Mouse (Mus musculus) fat pad, adult 2 months (tissue): Measurements from ENCODE around the gene Gm21985.
"Not testable (repeated sequence)": the region's sequence is repeated elsewhere in the genome, so short reads cannot be mapped to it uniquely, and the experiment has no call there.

Source experiments
- DNase-seq: peaks from one replicate; pipeline ENCODE4 v3.0.0-alpha.2; 2011; ENCODE audit warnings: low read depth, low spot score; ENCODE audit errors: extremely low read depth

Gm21985 gene

DNA sequence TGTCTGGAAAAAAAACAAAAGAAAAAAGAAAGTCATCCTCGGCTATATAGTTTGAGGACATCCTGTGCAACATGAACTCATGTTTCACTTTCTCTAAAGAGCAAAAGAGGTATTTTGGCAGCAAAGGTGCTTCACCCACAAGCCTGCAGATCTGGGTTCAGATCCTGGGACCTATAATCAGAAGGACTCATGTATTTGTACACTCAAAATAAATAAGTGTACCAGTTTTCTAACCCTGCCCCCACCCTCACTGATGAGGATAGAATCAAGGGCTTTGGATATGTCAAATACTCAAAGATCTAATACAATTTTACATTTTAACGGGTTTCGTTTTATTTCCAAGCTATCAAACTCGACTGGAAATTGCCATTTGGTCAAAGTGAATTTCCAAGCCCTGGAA is 1.8 kb upstream of the Gm21985 start:
- DNase-seq: no peak

DNA sequence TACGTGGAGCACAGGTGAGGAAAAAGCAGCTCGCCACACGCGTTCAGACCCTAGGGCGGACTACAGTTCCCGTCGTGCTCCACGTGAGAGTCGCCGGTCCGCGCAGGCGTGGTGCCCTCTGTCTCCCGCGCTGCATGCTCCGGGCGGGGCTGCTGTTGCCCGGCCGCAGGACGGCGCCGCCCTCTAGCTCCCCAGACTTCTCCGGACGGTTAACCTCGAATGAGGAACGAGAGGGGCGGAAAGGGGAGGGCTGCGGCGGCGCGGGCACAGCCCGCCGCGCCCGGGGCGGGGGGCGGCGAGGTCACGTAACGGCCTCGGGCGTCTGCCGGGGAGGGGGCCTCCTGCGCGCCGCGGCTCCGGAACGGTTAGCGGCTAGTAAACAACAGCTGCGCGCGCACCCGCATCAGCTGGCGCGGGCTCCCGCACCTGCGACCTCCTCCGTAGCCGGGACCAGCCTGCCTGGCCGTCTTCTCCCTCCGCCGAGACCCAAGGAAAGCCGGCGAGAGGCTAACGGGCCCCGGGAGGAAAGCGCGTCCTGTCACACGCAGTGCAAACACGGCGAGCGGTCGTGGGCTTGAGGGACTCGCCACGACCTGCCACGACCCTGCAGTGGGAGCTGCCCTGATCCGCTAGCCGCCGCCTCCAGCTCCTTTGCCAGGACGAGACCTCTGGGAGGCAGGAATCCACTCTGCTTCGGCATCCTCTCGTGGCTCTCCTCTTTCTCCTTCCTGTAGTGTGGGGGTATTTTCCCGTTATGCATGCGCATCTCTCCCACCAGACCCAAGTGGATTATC is 469 bp upstream of the Gm21985 start, which contains the start of gene Slc12a6:
TSS of gene Slc12a6 (plus strand) at position 378 of the 794 bp plus-strand sequence.
- no peak for DNase-seq

DNA sequence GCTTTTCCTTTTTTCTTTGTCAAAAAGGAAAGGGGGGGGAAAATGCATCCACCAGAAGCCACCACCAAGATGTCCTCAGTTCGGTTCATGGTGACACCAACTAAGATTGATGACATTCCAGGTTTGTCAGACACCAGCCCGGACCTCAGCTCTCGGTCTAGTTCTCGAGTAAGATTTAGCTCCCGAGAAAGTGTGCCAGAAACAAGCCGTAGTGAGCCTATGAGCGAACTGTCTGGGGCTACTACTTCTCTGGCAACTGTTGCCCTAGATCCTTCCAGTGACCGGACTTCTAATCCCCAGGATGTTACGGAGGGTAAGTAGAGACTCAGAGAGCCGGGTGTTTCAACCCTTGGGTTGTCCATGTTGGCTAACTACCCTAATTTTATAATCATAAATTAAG is 666 bp downstream of the Gm21985 start:
- DNase-seq: no peak

DNA sequence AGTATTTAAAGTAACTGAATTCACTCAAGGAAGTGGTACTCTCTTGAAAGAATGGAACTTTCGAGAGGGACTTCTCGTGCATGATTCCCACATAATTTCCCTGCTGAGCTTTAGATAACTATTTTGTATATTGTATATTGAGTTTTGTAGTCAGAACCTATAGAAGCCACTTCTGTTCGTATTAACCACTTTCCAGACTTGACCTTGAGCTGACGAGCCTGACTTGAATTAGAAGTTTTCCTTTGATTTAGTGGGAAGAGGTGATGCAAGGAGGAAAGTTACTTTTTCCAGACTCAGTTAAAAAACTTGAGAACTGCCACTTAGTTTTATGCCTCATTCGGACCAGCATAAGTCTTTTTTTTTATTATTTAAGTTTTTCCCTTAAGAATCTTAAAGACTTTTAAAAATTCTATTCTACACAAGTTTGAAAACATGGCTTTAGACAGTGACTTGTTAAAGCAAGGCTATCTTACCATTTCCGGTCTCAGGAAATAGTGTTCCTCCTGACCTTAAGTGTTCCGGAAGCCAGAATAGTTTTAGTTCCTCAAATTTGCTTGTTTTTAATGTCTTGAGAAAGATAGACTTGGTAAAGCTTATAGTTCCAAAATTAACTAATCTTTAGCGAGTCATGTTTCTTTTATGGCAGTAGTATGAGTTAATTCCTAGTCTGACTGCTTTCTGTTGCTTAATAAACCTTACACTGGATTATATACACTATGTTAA is 1.6 kb downstream of the Gm21985 start:
- no peak for DNase-seq

DNA sequence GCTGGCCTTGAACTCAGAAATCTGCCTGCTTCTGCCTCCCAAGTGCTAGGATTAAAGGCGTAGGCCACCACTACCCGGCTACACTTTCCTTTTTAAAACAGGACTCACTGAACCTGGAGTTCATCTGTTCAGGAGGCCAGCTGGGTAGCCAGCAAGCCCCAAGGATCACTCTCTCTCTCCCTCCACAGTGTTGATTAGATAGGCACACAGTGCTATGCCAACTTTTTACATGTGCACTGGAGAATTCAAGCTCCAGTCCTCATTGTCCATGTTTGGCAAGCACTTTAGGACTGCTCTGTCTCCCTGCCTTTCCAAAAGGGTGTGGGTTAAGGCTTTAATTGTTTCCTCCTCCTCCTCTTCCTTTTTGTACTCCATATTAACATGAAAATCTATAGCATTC is 3.9 kb downstream of the Gm21985 start:
- DNase-seq: no peak

DNA sequence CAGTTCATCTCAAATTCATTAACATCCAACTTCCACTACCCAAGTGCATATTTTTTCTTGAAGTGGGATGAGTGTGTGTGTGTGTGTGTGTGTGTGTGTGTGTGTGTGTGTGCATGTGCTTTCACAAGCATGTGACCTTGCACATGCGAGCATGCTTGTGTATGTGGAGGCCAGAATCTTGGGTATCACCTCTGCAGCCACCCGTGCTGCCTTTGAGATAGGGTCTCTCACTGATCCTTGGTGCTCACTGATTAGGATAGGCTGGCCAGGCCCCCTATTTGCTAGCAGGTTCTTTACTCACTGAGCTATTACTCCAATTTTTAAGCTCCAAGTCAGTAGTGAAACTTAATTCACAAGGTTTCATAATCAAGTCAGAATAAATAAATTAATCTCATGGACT is 6.8 kb downstream of the Gm21985 start:
- no peak for DNase-seq

DNA sequence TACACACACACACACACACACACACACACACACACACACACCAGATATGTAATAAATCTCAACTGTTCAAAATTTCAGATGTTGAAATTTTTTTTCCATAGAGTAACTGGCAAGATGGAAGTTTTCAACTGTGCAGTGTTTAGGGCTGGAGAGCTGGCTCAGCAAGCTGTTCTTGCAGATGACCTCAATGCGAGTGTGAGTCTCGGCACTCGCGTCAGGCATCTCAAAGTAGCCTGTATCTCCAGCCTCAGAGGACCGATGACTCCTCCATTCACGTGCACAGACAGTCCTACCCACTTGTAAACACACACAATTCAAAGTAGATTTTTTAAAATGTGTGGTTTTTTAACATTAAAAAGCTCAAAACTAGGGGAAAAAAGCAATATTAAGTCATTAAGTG is 7.4 kb downstream of the Gm21985 start:
- no peak for DNase-seq

DNA sequence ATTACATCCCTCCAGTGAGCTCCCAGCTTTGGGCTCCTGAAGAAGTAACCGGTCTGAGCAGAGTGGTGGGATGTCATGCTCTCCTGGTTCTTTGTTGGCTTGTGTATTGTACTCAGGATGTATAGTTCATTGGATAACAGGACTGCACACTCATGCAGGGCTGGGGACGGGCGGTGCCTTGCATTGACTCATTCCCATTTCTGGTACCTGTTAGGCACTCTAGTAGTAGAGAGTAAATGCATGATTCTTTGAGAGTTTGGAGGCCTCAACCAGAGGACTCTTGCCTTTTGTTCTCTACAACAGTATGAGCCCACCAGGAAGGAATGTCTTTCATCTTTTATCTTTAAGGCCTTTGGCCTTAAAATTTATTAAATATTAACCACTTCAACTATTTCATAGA is 10.8 kb downstream of the Gm21985 start:
- no peak for DNase-seq

DNA sequence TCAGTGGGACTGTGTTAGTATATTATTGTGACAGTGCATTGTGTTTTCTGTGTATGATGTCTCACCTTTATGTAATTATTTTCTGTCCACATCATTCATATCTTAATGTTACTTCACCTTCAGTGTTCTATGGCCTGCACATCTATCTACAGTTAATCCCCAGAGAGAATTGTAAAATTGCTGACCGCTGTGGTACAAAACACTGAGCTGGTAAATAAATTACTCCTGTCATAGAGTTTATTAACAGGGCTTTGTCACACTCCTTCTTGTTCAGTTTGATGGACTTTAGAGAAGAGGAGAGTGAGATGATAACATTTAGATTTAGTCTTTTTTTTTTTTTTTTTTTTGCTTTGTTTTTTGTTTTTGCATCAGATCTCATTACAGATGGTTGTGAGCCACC is 16.7 kb downstream of the Gm21985 start:
- no peak for DNase-seq

DNA sequence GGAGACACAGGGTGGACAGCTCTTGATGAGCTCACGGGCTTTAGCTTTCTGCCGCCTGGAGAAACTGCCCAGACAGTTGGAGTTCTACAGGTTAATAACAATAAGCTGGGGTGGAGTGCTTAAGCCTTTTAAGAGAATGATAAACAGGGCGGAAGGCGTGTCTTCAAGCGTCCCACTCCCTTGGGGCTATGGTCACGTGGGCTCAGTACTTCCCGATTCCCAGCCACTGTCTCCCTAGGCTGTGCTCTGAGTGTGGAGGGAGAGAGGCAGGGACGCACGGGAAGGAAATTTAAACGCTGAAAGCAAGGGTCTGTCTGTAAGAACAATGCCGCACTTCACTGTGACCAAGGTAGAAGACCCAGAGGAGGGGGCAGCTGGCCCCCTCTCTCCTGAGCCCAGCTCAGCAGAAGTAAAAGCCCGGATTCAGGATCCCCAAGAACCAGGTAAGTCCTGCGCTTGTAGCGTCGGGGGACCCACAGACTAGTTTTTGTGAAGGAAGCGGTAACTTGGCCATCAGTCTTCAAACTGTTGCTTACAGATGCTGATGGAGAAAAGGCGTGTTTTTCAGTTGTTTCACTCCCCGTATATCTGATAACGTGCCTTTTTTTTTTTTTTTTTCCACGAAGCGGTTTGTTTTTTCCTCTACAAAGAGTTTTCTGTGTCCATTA is 18.4 kb downstream of the Gm21985 start:
- DNase-seq: no peak

DNA sequence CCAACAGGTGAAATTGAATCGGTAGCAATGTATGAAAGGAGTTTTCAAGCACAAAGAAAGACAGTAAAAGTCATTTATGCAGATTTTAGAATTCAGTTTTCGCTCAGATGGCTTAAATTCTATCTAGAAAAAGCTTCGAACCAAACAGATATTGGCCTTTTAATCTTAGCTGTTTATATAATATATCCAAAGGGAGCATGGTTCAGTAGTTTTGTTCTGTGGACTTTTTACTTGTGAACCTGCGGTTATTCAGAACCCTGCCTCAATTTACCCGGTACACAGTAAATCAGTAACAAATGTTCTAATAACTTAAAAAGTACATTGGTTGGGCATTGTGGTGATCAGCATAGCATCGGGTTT is 18.9 kb downstream of the Gm21985 start:
- no peak for DNase-seq

DNA sequence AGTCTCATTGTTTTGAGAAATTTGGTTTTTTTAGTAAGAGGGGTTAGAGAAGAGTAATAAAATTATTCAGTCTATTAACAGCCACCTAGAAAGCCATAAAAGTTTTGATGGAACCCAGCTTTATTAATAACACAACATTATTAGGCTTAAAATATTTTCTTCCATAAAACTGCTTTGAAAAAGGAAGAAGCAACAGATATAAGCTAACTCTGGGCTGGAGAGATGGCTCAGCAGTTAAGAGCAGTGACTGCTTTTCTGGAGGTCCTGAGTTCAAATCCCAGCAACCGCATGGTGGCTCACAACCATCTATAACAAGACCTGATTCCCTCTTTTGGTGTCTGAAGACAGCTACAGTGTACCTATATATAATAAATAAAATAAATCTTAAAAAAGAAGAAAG is 19.9 kb downstream of the Gm21985 start:
- DNase-seq: not testable (repeated sequence)

DNA sequence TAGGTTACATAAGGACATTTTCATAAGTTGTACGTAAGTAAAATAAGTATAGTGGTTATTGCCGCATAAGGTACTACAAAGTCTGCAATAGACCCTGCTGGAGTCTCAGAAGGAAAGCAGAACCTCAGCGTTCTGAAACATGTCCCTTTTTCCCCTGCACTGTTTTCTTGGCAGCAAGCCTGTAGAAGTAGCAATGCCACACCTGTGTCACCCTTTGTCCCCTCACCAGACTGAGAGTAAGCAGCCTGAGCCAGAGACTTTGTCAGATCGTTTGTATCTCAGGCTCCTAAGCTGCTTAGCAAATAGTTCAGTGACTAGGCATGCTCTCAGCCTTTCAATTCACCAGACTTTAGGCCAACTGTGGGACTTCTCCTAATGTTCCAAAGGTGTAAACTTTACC is 20.9 kb downstream of the Gm21985 start:
- no peak for DNase-seq

DNA sequence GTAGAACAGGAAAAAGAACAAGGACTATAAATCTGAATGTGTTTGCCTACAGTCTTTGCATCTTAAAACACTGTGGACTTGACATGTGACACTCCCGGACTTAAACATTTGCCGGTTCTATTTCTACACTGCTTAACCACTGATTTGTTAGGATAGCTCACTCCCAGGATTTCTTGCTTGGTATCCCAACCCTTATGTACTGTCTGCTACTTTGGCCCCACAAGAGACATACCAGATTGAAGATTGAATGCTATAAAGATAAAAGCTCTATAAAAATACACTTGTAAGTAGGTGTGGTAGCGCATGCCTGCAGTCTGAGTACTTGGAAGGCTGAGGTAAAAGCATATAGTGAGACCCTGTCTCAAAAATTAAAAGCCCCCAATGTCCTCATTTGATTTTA is 23.4 kb downstream of the Gm21985 start:
- no peak for DNase-seq

DNA sequence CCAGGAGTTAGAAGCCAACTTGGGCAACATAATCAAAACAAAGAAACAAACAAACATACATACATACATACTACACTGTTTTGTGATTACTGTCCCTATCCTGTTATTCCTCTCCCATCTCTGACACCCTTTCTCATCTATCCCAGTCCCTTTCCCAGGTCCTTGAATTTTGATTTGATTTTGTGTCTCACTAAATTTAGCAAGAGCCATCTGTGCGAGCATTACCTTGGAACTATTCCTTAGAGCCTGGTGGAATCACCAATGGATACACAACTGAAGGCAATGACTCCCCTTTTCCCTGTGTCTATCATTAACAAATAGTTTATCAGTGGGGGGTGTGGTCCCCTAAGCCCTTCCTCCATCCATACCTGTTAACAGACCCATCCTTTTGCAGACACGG is 26.7 kb downstream of the Gm21985 start:
- DNase-seq: no peak

DNA sequence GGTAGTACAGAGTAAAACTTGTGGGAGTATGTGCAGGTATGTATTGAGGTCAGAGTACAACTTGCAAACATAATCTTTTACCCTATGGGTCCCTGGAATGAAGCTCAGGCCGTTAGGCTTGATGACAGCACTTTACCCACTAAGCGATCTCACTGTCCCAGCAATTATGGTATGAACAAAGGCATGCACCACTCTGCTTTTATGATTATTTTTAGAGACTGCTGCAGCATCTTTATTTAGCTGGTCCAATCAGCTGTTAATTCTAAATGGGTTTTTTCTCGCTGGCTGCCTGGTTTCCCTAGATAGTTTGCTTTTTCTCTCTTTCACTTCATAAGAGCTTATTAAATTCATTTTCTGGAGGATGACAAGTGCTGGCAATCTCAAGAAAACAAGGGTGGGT is 30.1 kb downstream of the Gm21985 start:
- DNase-seq: no peak

DNA sequence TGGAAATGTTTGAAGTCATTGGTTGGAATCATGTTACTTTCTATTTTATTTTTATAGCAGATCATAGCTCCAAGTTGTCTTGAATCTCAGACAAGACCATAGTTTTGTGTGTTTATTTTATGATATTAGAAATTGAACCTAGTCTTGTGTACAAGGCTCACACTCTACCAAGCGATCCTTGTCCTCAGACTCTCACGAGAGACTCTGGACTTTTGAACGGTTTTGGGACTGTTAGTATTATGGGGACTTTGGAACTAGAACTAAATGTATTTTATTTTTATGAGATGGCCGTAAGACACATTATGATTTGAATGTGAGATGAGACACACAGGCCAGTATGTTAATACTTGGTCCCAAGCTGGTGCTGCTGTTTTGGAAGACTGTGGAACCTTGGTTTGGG is 32.1 kb downstream of the Gm21985 start:
- no peak for DNase-seq

DNA sequence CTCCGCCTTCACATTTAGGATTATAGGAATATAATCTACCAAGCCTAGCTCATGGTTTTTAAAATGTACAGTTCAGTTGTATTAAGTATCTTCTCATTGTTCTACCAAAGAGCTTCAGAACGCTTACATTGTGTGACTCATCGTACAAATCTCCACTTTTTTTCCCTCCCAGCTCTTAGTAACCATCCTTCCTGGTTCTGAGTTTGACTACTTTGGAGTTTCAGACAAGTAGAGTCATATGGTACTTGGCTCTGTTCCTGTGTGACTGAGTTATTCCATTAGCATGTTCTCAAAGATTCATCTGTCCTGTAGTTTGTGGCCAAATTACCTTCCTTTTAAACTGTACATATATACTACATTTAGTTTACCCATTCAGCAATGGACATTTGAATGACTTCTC is 42.6 kb downstream of the Gm21985 start:
- no peak for DNase-seq

DNA sequence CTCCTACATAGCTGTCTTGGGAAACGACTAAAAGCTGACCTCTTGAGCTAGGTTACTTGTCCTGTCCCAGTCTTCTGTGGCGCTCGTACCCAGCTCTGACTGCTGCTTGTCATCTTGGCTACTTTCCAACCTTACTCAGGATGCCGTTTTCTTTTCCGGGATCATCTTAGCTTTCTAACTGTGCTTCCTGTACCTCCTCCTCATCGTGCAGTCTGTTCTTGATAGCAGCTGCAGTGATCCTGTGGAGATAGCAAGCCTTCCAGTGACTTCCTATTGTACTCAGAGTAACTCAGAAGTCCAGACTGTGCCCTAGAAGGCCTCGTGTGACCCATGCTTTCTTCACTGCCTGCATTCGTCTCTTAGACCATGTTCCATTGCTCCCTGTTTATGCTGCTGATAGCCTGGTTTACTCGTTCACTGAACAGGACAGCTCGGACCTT is 43.1 kb downstream of the Gm21985 start:
- DNase-seq: no peak

DNA sequence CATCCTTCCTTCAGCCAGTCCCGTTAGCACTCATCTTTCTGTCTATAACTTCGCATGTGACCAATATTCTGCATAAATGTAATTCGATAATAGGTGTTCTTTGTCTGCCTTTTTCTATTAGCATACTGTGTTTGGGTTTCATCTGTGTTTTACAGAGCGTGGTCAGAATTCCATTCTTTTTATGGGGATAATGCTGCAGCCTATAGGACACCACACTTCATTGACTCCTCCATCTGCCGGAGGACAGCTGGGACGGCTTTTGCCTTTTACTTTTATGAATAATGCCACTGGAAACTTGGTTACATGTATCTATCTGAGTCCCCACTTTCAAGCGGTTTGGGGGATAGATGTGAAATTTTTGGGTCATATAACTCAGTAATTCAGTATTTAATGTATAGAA is 49.5 kb downstream of the Gm21985 start:
- no peak for DNase-seq

DNA sequence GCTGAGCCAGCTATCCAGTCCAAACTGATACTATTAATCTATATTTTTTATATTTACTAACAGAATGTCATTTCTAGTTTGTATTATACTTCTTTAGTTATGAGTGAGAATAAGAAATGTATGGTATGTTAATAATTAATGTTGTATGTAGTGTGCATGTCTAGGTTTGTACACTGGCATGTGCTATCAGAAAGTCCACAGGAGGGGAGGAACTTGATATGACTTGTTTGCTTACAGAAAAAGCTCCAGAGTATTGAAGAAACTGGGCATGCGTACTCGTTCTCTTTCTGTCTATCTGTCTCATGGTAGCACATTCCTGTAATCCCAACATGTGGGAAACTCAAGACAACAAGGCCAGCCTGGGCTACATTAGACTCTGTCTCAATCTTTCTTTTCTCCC is 52.1 kb downstream of the Gm21985 start:
- DNase-seq: no peak

DNA sequence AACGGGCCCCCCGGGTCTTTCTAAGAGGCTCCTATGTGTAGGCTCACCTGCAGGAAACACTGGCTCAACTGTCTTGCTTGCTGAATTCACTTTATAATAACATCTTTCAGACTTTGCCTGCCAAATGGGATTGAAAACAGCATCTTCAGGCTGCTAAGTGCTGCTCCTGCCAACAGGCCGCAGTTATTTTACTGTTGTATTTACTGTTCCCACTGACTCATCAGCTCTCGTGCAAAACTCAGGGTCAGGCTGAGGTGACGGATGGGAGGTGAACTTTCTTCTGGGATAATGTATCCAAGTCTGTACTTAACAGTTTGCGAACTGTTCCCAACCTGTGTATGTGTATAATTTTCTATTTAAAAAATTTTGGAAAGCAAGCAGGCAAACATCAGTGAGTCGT is 52.8 kb downstream of the Gm21985 start:
- no peak for DNase-seq
